Mouse (Mus musculus) kidney, postnatal 0 days (tissue): ENCODE measurements at regions not wholly inside any gene's neighbourhood (a gene's known extent, or its start where the extent isn't known, plus 50 kb on each side); places are given as distances from the start of the nearest gene placed in this dataset.

Experiments
- ATAC-seq: fragments of 200-750 bp; cut with Nextera tagmentation; replicated peaks from 2 replicates; pipeline ENCODE4 v1.8.0; 2017; ENCODE audit warnings: low read depth, moderate number of reproducible peaks, moderate TSS enrichment, moderate library complexity; ENCODE audit not compliant: low FRiP score
- DNase-seq: peaks from one replicate; pipeline ENCODE4 v3.0.0-alpha.2; 2016; ENCODE audit warnings: low spot score
- H3K27ac ChIP-seq: fragments of 300-500 bp; sonication (generic); 2 replicates; pipeline ENCODE4 v1.5.1; 2014; ENCODE audit warnings: mild to moderate bottlenecking
- H3K27me3 ChIP-seq: fragments of 300-500 bp; sonication (generic); 2 replicates; pipeline ENCODE4 v1.6.1; 2014; ENCODE audit warnings: low read length, mixed read lengths; ENCODE audit not compliant: insufficient read depth
- H3K36me3 ChIP-seq: fragments of 300-500 bp; sonication (generic); 2 replicates; pipeline ENCODE4 v1.6.1; 2014; ENCODE audit warnings: low read length, mixed read lengths; ENCODE audit not compliant: insufficient read depth
- H3K4me1 ChIP-seq: fragments of 300-500 bp; sonication (generic); replicated peaks from 2 replicates; pipeline ENCODE4 v1.6.1; 2014; ENCODE audit warnings: antibody characterized with exemption, low read length, mixed read lengths; ENCODE audit not compliant: insufficient read depth
- H3K4me2 ChIP-seq: fragments of 300-500 bp; sonication (generic); 2 replicates; pipeline ENCODE4 v1.6.1; 2014; ENCODE audit warnings: mild to moderate bottlenecking, low read length, moderate library complexity, mixed read lengths
- H3K4me3 ChIP-seq: fragments of 300-500 bp; sonication (generic); replicated peaks from 2 replicates; pipeline ENCODE4 v1.5.1; 2014; ENCODE audit warnings: low read depth, low read length
- H3K9ac ChIP-seq: fragments of 300-500 bp; sonication (generic); 2 replicates; pipeline ENCODE4 v1.6.1; 2014; ENCODE audit warnings: low read depth, low read length
- H3K9me3 ChIP-seq: fragments of 300-500 bp; sonication (generic); replicated peaks from 2 replicates; pipeline ENCODE4 v1.6.1; 2016; ENCODE audit warnings: low read length, inconsistent platforms, mixed read lengths
- CTCF ChIP-seq: IDR thresholded peaks from 2 replicates; pipeline ENCODE4 v1.5.1; 2016; ENCODE audit warnings: antibody characterized with exemption, low read depth, mild to moderate bottlenecking, moderate library complexity
- WGBS: fragments of 180-500 bp; shearing (Covaris S2); extraction: QIAGEN DNeasy Blood & Tissue Kit; methylation state at CpG from one replicate; pipeline ENCODE4 v1.1.7; 2014; 5-methylcytosine and 5-hydroxymethylcytosine counted together

DNA sequence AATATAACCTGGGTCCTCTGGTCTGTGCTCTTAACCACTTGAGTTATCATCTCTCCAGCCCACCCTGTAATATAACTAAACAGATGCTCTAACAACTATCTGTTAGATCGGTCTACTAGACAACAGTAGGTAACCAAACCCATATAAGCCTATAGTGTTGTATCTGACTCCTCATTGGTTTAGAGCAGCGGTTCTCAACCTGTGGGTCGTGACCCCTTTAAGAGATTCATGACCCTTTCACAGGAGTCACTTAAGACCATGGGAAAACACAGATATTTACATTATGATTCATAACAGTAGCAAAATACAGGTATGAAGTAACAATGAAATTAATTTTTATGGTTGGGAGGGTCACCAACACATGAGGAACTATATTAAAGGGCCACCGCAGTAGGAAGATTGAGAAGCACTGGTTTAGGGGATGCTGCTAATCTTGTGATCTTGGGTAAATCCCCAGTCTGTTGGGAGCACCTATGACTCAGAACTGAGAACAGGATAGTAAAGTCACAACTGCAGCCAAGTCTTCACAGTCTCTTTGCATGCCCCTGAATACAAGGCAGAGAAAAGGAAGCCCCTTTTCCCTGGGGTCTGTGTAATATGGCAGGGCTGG lies 203.3 kb downstream of the Rybp start:
- no peak overlapping the region for H3K4me2 ChIP-seq
- WGBS: 98% methylated on average over 4 of the region's 4 CpGs
- no peaks in the 10 kb centered on the region for H3K4me1 ChIP-seq
- H3K36me3 ChIP-seq: no peaks in the 10 kb centered on the region
- no peak overlapping the region for H3K4me3 ChIP-seq
- H3K27me3 ChIP-seq: no peaks in the 10 kb centered on the region
- TF ChIP-seq CTCF: no peak
- ATAC-seq (no peak), DNase-seq (no peak)
- H3K27ac ChIP-seq: no peak overlapping the region
- H3K9ac ChIP-seq: no peak overlapping the region
- no peaks in the 10 kb centered on the region for H3K9me3 ChIP-seq

DNA sequence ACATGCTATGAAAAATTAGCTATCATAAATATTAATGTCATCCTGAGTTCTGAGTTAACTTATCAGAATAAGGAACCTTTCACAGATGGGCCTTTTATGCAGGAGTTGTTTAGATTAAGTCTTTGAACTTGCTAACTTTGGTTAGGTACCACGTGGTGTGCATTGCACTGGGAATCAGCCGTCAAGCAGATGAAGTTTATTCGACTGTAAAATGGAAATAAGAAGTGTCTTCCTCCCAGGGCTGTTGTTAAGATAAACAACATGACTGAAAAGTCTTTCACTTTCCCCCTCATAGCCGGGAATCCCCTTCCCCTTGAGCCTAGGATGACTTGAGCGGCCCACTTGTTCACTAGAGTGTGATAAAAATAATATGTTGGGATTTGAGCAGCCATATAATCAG lies 204.2 kb downstream of the Rybp start:
- no peak overlapping the region for H3K27ac ChIP-seq
- no peaks in the 10 kb centered on the region for H3K4me1 ChIP-seq
- no peaks in the 10 kb centered on the region for H3K36me3 ChIP-seq
- no peak for ATAC-seq
- no peaks in the 10 kb centered on the region for H3K9me3 ChIP-seq
- no peak for TF ChIP-seq CTCF
- H3K4me3 ChIP-seq: no peak overlapping the region
- H3K4me2 ChIP-seq: no peak overlapping the region
- DNase-seq: no peak
- 60% methylated on average over 5 of the region's 5 CpGs for WGBS
- no peaks in the 10 kb centered on the region for H3K27me3 ChIP-seq
- H3K9ac ChIP-seq: no peak overlapping the region

DNA sequence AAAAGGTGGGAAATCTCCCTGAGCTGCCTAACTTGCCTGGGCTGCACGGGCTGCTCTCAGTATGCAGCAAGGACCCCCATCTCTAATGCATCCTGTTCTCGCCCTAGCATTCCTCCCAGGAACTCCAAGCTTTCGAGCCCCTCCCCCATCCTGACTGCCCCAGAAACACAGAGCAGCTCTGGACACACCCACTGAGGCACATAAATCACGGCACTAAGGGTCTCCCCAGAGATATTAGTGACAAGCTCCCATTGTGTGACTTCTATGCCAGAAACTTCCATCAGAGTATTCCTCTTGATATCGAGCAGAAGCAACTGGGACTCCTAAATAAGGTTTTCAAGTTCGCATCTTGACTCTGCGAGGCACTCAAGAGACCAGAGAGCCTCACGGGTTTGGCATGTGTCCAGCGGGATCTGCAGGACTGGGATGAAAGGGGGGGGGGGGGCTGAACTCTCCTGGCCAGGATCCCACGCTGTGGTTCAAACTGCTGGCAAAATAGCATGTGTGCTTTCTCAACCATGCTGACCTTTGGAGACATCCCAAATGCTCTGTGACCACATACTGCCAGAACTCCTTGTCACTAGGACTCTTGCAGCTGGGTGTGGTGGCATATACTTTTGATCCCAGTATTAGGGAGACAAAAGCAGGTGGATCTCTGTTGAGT lies 212.5 kb downstream of the Rybp start:
- Histone ChIP-seq H3K4me2 (no peak overlapping the region), H3K36me3 (no peaks in the 10 kb centered on the region), H3K4me3 (no peak overlapping the region), H3K4me1 (0 out of 2 replicates have a peak, but pooled peaks cover 9% of the 10 kb centered on the region), H3K27ac (no peak overlapping the region), H3K27me3 (no peaks in the 10 kb centered on the region), H3K9ac (no peak overlapping the region), H3K9me3 (no peaks in the 10 kb centered on the region)
- no peak for TF ChIP-seq CTCF
- ATAC-seq: 0 out of 2 replicates have a peak, but pooled peaks have one; percentile 26
- DNase-seq: peak; percentile 75
- WGBS: 9% methylated on average over 10 of the region's 10 CpGs

DNA sequence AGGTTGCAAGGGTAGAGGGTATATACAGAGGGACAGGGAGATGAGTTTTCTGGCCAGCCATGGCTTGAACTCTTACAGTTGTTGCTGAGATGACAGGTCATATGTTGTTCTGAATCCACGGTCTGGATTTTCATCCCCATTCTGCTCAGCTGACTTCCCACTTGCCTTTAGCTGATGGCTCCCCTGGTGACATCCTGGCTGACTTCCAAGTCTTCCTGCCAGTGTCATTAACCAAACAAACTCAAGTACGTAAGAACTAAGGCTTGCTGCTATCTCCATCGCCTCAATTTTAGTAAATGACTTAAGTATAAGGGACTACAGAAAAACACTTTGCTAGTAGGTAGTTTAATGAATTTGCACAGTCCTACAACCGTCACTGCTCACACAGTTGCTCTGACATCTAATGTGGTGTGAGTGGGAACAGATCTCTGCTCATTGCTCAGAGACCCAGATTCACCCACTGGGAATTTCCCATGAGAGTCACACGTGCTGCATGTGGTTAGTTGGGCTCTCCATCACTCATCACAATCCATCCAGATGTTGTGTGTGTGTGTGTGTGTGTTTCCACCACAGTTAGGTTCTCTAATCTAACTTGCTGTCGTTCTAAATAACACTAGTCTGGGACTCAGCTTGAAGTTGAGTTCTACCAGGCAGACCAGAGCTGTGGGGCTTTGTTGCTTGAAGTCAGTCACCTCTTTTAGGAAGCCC lies 214.9 kb downstream of the Rybp start:
- ATAC-seq: no peak
- no peak overlapping the region for H3K27ac ChIP-seq
- H3K9me3 ChIP-seq: no peaks in the 10 kb centered on the region
- H3K36me3 ChIP-seq: no peaks in the 10 kb centered on the region
- no peaks in the 10 kb centered on the region; the same call in 1 of the 2 replicates for H3K27me3 ChIP-seq
- H3K4me3 ChIP-seq: no peak overlapping the region
- no peak overlapping the region for H3K9ac ChIP-seq
- no peak for DNase-seq
- no peak overlapping the region for H3K4me2 ChIP-seq
- WGBS: 64% methylated on average over 6 of the region's 6 CpGs
- H3K4me1 ChIP-seq: 0 out of 2 replicates have a peak, but pooled peaks cover 9% of the 10 kb centered on the region
- no peak for TF ChIP-seq CTCF

DNA sequence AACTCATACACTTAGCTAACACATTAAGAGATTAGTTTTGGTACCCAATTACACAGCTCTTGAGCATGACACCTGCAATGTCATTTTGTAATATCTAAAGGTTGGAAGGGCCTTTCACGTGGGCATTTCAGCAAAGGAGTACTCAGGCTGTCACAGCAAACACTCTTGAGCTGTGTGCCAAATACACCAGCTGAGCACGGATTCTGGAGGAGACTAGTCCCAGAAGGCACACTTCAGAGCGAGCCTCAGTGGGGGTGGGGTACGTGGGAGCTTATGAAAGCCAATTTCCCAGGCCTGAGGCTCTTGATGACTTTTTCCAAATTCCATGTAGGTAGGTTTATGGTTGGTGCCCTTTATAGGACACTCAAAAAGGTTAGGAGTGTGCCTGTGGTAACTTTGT lies 218.1 kb downstream of the Rybp start:
- TF ChIP-seq CTCF: no peak
- H3K9me3 ChIP-seq: no peaks in the 10 kb centered on the region
- DNase-seq (no peak), ATAC-seq (no peak)
- no peak overlapping the region for H3K27ac ChIP-seq
- H3K4me3 ChIP-seq: no peak overlapping the region
- no peak overlapping the region for H3K4me2 ChIP-seq
- no peaks in the 10 kb centered on the region for H3K4me1 ChIP-seq
- H3K27me3 ChIP-seq: no peaks in the 10 kb centered on the region; the same call in 1 of the 2 replicates
- no peaks in the 10 kb centered on the region for H3K36me3 ChIP-seq
- WGBS: 71% methylated on average over 4 of the region's 4 CpGs
- H3K9ac ChIP-seq: no peak overlapping the region

DNA sequence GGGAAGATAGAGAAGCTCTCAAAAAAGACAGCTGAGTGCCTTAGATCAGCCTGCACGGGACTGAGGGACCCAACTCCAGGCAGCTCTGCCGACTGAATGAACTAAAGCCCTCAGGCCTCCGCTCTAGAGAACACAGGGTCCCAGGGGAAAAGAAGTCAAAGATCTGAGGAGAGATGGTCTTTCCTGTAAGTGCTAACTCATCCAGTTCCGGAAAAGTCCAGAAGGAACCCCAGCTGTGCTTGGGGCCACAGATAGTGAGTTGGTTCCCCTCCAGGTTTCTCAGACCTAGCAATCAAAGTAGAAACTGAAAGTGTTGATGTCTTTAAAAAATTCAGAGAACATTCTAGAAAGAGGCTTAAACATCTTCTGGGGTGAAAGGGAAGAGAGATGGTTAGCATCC lies 220.0 kb downstream of the Rybp start:
- ATAC-seq (no peak), DNase-seq (no peak)
- H3K4me3 ChIP-seq: no peak overlapping the region
- no peaks in the 10 kb centered on the region for H3K9me3 ChIP-seq
- H3K27ac ChIP-seq: no peak overlapping the region
- 81% methylated on average over 4 of the region's 4 CpGs for WGBS
- H3K4me2 ChIP-seq: no peak overlapping the region
- H3K27me3 ChIP-seq: no peaks in the 10 kb centered on the region; the same call in 1 of the 2 replicates
- H3K4me1 ChIP-seq: no peaks in the 10 kb centered on the region
- H3K36me3 ChIP-seq: no peaks in the 10 kb centered on the region
- H3K9ac ChIP-seq: no peak overlapping the region
- TF ChIP-seq CTCF: no peak
